Mouse (Mus musculus) heart, postnatal 0 days (tissue): ENCODE results near the gene Tmem182.

Experiments
- CTCF ChIP-seq: IDR thresholded peaks from 2 replicates; pipeline ENCODE4 v1.5.1; 2016; ENCODE audit warnings: antibody characterized with exemption, control low read depth, low read depth
- EP300 ChIP-seq: IDR thresholded peaks from 2 replicates; pipeline ENCODE4 v1.6.1; 2016; ENCODE audit warnings: antibody characterized with exemption, low read depth

- no peak for TF ChIP-seq CTCF
- TF ChIP-seq EP300 = no peak
Measured at GRCm38 (mm10) chr1:40784306-40784705, 21.1 kb upstream of the Tmem182 start.
